In genomic region chr6:144779945-144780607, GRCm38 (mm10) we compare ENCODE assay signal across 10 mouse cellular contexts. TPM values are rescaled to one million over a fixed set of nuclear protein-coding genes. Genes with fewer than 3 reads are reported as not detected.
DNase-seq lines count a peak whose midpoint lies in the region; ATAC-seq and TF ChIP-seq lines count a peak whose summit lies in the region.
"Had no signal": no experiment of that assay in that cellular context is flagged by ENCODE, and none has a peak within 500 bp of the region (broad histone marks: within the 10 kb centered on the region; RNA-seq: fewer than 3 reads in every experiment).

No protein-coding gene starts in this region.

- DNase-seq in gastrocnemius, adult 2 months, result no peak
- no peak for DNase-seq in gastrocnemius, postnatal 4 days (ENCODE audit: low spot score in 2 of 2)
- no peak for DNase-seq in embryonic facial prominence, embryonic 14.5 days (ENCODE audit: low spot score)
- DNase-seq in right cerebral cortex, postnatal 14 days, result no peak
- no peak for DNase-seq in layer of hippocampus, postnatal 10 days (ENCODE audit: low spot score in 2 of 2)
- DNase-seq in frontal cortex, postnatal 10 days (ENCODE audit: low spot score in 2 of 2), result no peak
- DNase-seq: adrenal gland, postnatal 25 days had no signal

- peak overlapping the region; percentile 99 for H3K4me2 ChIP-seq in embryonic facial prominence, embryonic 14.5 days (ENCODE audit: low read depth, low read length)
- H3K4me2 ChIP-seq in intestine, postnatal 0 days (replicated peaks; ENCODE audit: low read depth), result peak overlapping the region; percentile 93
- peak overlapping the region; percentile 94 for H3K4me2 ChIP-seq in midbrain, embryonic 13.5 days (replicated peaks)

- TF ChIP-seq CTCF in gastrocnemius, adult 2 months (IDR thresholded peaks at IDR 0.05), result no peak
- no peak for TF ChIP-seq CTCF in intestine, postnatal 0 days (IDR thresholded peaks at IDR 0.05; ENCODE audit: low read depth)

- H3K27me3 ChIP-seq in embryonic facial prominence, embryonic 14.5 days (replicated peaks; ENCODE audit: control insufficient read depth, insufficient read depth, low read length), result peaks cover 29% of the 10 kb centered on the region
- 0 out of 2 replicates have a peak, but pooled peaks cover 8% of the 10 kb centered on the region for H3K27me3 ChIP-seq in intestine, postnatal 0 days (replicated peaks; ENCODE audit: control insufficient read depth, insufficient read depth, low read length)
- peaks cover 20% of the 10 kb centered on the region; the same call in 1 of the 2 replicates for H3K27me3 ChIP-seq in midbrain, embryonic 13.5 days

- peak overlapping the region; percentile 77 for H3K4me3 ChIP-seq in gastrocnemius, adult 2 months
- peak overlapping the region; percentile 71; the same call in 1 of the 2 replicates for H3K4me3 ChIP-seq in embryonic facial prominence, embryonic 14.5 days (ENCODE audit: low read depth, low read length)
- peak overlapping the region; percentile 86; the same call in 1 of the 2 replicates for H3K4me3 ChIP-seq in intestine, postnatal 0 days (ENCODE audit: low read depth, low read length)
- peak overlapping the region; percentile 82; the same call in 1 of the 2 replicates for H3K4me3 ChIP-seq in midbrain, embryonic 13.5 days (replicated peaks)

- H3K4me1 ChIP-seq in embryonic facial prominence, embryonic 14.5 days (ENCODE audit: control insufficient read depth, insufficient read depth, low read length), result no peaks in the 10 kb centered on the region
- H3K4me1 ChIP-seq in intestine, postnatal 0 days (replicated peaks; ENCODE audit: control insufficient read depth, insufficient read depth, low read length), result no peaks in the 10 kb centered on the region
- H3K4me1 ChIP-seq in midbrain, embryonic 13.5 days (replicated peaks), result peaks cover 31% of the 10 kb centered on the region

- ATAC-seq in embryonic facial prominence, embryonic 14.5 days (ENCODE audit: low read depth), result no peak
- no peak for ATAC-seq in intestine, postnatal 0 days
- ATAC-seq in midbrain, embryonic 13.5 days, result no peak

- H3K36me3 ChIP-seq in embryonic facial prominence, embryonic 14.5 days (ENCODE audit: control insufficient read depth, insufficient read depth, low read length), result no peaks in the 10 kb centered on the region
- no peaks in the 10 kb centered on the region for H3K36me3 ChIP-seq in intestine, postnatal 0 days (ENCODE audit: control insufficient read depth, insufficient read depth)
- no peaks in the 10 kb centered on the region for H3K36me3 ChIP-seq in midbrain, embryonic 13.5 days

- H3K9me3 ChIP-seq in embryonic facial prominence, embryonic 14.5 days (ENCODE audit: control insufficient read depth, low read length), result no peaks in the 10 kb centered on the region
- no peaks in the 10 kb centered on the region for H3K9me3 ChIP-seq in intestine, postnatal 0 days (ENCODE audit: control insufficient read depth)
- no peaks in the 10 kb centered on the region for H3K9me3 ChIP-seq in midbrain, embryonic 13.5 days

- no peak overlapping the region for H3K9ac ChIP-seq in embryonic facial prominence, embryonic 14.5 days (ENCODE audit: low read depth, low read length)
- no peak overlapping the region for H3K9ac ChIP-seq in intestine, postnatal 0 days (ENCODE audit: low read depth, low read length)
- no peak overlapping the region for H3K9ac ChIP-seq in midbrain, embryonic 13.5 days (replicated peaks)

- peak overlapping the region; percentile 74; the same call in 1 of the 2 replicates for H3K27ac ChIP-seq in gastrocnemius, adult 2 months
- H3K27ac ChIP-seq in embryonic facial prominence, embryonic 14.5 days (replicated peaks; ENCODE audit: low read depth, low read length), result no peak overlapping the region
- no peak overlapping the region for H3K27ac ChIP-seq in intestine, postnatal 0 days (ENCODE audit: low read depth, low read length)
- H3K27ac ChIP-seq in midbrain, embryonic 13.5 days, result no peak overlapping the region

- intact Hi-C loops in gastrocnemius, adult 2 months (cut with DNase I), result no loop called here

- 54% methylated on average over 12 of the region's 12 CpGs for WGBS in embryonic facial prominence, embryonic 14.5 days
- 53% methylated on average over 12 of the region's 12 CpGs for WGBS in intestine, postnatal 0 days
- WGBS in midbrain, embryonic 13.5 days, result 55% methylated on average over 12 of the region's 12 CpGs

RNA-seq across cellular contexts. Expression of gene Sox5, which starts 1.7 kb away (rescaled TPM):
- total RNA-seq in gastrocnemius, adult 2 months (2021), result under 1 TPM; 0.89 to 0.99 TPM
- 1 to 10 TPM; 3.3 to 3.9 TPM for total RNA-seq in gastrocnemius, postnatal 4 days (2021)
- 10.8 and 22.4 TPM in 2 replicates for polyA plus RNA-seq in embryonic facial prominence, embryonic 14.5 days (2014; fragmentation: Nextera tagmentation; extraction: Ambion mirVana)
- 3.3 TPM in 2 replicates for polyA plus RNA-seq in intestine, postnatal 0 days (2015; fragmentation: Nextera tagmentation; extraction: Ambion mirVana)
- polyA plus RNA-seq in midbrain, embryonic 13.5 days (2015; fragmentation: Nextera tagmentation; extraction: Ambion mirVana), result 52.0 and 56.2 TPM in 2 replicates
- 10 to 100 TPM; 57.0 to 61.7 TPM for total RNA-seq in layer of hippocampus, postnatal 10 days (2021)
- polyA plus RNA-seq: erythroblast, embryonic 14.5 days had no signal

Comparison
In these comparisons a context has a peak if more than half of its experiments do, and no peak if none do; other contexts are left out.
1. RNA of gene Sox5, which starts 1.7 kb away (total RNA-seq): 57.0 to 61.7 TPM in layer of hippocampus, postnatal 10 days; 3.3 to 3.9 TPM in gastrocnemius, postnatal 4 days and 0.89 to 0.99 TPM in gastrocnemius, adult 2 months; every median in the first group is over 10 times any median in the second.
2. Peak in every context shown above with its lines, with median percentiles within 50 percentile points of each other: H3K4me3 ChIP-seq and H3K4me2 ChIP-seq.